Mouse (Mus musculus) cerebellum, adult 9-10 months (tissue): ENCODE results near the gene Hist1h3c.
"Not testable (repeated sequence)": the region's sequence is repeated elsewhere in the genome, so short reads cannot be mapped to it uniquely, and the experiment has no call there.

ENCODE experiments used
- DNase-seq: peaks from one replicate; pipeline ENCODE4 v3.0.0; 2022

Gene Hist1h3c

DNA sequence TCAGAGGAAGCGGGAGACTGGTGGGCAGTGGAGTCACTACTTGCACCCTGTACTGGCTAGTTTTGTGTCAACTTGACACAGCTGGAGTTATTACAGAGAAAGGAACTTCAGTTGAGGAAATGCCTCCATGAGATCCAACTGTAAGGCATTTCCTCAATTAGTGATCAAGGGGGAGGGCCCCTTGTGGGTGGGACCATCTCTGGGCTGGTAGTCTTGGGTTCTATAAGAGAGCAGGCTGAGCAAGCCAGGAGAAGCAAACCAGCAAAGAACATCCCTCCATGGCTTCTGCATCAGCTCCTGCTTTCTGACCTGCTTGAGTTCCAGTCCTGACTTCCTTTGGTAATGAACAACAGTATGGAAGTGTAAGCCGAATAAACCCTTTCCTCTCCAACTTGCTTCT, 42.6 kb downstream of the Hist1h3c start:
- DNase-seq, result not testable (repeated sequence)

DNA sequence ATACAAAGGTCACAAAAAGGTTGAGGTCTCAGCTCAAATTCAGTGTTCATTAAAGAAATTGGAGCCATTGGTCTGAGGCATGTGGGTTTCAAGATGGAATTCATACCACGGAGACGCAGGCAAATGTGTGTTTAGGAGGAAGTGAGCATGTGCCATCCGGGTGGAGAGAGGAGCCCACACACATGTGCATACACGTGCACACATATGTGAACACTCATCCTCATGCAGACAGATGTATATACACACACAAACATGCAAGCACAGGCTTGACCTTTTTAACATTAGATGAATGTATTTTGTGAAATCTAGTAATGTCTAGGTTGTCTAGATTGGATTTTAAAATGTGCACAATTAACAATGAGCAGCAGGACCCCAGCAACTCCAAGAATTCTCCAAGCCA, 43.2 kb downstream of the Hist1h3c start:
- DNase-seq, result no peak

DNA sequence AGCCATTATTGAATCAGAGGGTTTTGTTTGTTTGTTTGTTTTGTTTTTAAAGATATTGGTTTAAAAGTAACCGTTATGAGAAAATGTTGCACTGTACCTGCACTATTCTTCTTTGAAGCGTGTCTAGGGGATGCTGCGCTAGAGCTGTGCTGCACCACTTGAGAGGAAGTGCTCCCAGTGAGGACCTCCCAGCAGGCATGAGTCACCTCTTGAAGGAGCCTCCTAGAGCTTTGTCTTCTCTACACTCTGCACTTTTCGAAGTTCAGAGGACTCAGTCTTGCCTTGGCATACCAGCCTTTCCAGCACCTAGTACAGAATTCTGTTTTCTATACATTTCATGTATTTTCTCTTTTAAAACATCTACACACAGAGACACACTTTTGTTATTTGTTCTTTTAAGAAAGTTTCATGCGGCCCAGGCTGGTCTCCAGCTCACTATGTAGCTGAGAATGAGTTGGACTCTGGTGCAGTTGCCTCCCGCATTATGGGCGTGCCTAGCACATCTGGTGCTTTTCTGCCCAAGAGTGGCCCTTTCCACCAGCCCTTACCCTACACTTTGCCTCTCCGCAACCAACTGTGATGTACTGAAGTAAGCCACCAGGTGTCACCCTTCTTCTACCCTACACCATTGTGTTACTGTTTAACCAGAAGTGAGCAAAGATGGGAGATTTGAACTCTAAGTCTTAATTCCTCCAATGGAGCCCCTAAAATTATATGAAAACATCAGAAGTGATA, 44.4 kb downstream of the Hist1h3c start:
- peak; percentile 80 for DNase-seq

DNA sequence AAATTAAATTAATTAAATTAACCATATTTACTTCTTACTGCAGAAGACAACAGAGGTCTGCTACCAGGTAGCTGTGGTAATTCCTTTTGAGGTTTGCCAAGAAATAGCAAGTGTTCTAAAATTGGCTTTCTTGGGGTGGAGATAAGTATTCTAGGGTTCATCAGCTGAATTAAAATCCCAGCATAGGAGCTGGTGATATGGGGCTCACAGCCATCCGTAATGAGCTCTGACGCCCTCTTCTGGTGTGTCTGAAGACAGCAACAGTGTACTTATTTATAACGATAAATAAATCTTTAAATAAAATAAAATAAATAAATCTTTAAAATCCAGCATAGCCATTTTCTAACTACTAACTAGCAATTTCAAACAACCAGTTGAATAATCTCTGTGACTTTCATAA, 45.6 kb downstream of the Hist1h3c start:
- no peak for DNase-seq

DNA sequence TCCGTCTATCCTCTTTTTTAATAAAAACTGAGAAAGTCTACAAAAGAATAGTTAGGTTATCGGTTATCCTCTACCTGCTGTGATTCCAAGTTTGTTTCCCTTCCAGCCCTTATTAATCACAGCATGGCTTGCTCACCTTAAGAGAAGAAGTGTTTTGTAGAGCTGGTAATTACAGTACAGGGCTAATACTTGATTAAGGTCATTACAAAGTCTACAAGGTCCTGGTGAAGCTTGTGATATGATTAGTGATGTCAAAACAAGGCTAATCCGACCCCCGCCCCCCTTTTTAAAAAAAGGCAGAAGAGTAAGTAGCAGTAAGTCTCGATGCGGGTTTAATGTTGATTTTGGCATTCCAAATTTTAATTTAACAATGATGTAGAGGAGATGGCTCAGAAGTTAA, 46.4 kb downstream of the Hist1h3c start:
- peak; percentile 51 for DNase-seq

DNA sequence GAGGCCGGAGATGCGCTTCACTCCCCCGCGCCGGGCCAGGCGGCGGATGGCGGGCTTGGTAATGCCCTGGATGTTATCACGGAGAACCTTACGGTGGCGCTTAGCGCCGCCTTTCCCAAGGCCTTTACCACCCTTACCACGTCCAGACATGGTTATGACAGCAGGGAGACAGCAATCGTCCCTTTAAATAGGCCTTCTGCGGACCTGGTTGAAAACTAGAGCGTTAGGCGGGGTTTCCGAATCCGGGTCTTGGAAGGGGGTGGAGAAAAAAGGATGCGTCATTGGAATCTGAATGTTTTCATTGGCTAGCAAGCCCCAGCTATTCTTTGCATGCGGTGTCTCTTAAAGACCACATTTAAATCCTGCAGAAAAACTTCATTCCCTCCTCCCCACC, 47.1 kb downstream of the Hist1h3c start, which contains the start of gene Hist1h4c:
Gene Hist1h4c, minus strand, starts transcription at position 155 of the 394 bp plus-strand sequence.
- peak; percentile 100 for DNase-seq

DNA sequence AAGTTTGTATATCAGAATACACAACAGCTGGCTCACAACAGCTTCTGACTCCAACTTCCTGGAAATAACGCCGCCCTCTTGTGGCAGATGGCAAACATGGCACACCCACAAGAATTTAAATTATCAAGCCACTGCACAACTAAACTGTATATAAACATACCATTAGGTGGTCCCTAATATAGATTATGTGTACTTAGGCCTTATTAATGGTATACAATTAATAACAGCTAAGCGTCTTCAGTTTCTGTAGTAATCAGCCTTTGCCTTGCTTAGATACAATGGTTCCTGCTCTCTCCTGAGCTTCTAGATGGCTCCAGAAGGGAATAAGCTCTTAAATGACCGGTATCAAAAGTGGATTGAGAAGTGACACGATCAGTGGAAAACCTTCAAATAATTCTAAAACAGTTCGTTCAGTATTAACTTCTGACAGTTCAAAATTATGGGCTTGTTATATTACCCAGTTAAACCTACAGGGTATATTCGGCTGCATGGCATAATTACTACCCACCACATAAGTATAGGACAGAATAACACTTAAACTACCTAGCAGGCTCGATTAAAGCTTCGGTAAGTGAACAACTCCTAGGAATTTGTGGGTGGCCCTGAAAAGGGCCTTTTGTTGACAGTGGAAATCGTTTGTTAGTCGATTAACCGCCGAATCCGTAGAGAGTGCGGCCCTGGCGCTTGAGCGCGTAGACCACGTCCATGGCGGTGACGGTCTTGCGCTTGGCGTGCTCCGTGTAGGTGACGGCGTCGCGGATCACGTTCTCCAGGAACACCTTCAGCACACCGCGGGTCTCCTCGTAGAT, 47.7 kb downstream of the Hist1h3c start:
- peak; percentile 55 for DNase-seq

DNA sequence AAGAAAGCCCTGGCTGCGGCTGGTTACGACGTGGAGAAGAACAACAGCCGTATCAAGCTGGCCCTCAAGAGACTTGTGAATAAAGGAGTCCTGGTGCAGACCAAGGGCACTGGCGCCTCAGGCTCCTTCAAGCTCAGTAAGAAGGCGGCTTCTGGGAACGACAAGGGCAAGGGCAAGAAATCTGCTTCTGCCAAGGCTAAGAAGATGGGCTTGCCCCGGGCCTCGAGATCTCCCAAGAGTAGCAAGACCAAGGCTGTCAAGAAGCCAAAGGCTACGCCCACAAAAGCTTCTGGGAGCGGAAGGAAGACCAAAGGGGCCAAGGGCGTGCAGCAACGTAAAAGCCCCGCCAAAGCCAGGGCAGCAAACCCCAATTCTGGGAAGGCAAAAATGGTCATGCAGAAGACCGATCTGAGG, 49.3 kb downstream of the Hist1h3c start:
- no peak for DNase-seq

DNA sequence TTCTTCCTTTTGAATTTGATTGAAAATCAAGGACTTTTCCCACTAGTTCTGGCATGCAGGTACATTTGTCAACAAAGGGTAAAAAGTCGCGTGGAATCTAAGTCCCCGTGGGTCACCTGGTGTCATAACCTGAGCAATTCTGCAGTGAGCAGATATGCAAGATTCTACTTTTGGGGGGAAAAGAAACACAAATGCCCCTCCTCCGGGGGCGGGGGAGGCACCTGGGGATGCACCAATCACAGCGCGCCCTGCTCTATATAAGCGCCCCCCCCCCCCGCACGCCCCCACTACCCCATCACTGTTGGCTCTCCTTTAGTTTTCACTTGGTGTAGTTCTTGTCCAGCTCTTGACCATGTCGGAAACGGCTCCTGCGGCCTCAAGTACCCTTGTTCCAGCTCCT, 49.9 kb downstream of the Hist1h3c start, which contains the start of gene Hist1h1t:
Gene Hist1h1t, plus strand, starts transcription at position 301 of the 400 bp plus-strand sequence.
- no peak for DNase-seq
